Mouse (Mus musculus): ENCODE measurements around the gene Lrrc46.

Lrrc46 gene

DNA sequence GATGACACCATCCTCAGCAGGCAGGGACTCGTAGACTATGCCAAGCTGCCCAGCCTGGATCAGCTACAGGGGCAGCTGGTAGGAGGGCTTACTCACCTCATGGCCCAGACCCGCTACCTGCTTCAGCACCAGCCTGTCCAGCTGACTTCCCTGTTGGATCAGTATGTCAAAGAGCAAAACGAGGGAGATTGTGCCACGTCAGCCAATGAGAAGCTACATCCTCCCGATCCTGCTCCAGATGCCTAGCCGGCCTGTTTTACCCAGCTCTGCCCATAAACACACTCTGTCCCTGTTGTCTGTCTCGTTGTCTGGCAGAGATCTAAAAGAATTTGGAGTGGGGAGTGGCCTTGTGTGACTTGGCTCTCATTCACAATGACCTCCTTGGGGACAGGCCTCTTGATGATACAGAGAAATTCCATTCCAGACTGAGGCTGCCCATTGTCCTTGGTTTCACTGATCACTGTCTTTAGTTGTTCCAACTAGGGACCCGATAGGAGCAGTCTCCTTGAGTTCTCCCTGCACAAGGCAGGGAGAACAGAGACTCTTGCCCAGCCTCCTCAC, 7.0 kb upstream of the Lrrc46 start:
- no peak for DNase-seq

DNA sequence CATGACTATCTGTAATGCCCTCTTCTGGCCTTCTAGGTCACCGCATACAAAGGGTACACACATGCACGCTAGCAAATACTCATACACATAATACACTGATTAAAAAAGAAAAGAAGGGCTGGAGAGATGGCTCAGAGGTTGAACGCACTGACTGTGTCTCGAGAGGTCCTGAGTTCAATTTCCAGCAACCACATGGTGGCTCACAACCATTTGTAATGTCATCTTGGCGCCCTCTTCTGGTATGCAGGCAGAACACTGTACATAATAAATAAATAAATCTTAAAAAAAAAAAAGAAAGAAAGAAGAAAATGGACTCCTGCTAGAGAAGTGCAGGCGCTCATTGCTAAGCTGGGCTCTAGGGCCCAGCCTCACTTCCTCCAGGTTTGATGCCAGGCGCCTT, 4.7 kb upstream of the Lrrc46 start:
- no peak for DNase-seq

DNA sequence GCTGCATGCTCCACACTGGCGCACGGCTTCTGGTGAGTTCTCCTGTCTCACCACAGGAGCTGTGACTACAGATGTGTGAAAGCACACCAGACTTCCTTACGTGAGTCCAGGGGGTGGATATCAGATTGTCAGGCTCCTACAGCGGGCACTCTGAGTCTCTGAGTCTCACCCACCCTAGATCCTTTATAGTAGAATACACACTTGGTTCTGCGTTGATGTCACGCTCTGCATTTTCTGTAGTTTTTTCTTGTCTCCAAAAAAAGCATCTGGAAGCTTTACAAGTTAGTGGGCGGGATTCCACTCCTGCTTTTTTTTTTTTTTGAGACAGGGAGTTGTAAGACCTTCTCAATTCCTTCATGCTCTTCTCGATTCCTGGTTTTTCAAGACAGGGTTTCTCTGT, 3.7 kb upstream of the Lrrc46 start:
- DNase-seq: no peak

DNA sequence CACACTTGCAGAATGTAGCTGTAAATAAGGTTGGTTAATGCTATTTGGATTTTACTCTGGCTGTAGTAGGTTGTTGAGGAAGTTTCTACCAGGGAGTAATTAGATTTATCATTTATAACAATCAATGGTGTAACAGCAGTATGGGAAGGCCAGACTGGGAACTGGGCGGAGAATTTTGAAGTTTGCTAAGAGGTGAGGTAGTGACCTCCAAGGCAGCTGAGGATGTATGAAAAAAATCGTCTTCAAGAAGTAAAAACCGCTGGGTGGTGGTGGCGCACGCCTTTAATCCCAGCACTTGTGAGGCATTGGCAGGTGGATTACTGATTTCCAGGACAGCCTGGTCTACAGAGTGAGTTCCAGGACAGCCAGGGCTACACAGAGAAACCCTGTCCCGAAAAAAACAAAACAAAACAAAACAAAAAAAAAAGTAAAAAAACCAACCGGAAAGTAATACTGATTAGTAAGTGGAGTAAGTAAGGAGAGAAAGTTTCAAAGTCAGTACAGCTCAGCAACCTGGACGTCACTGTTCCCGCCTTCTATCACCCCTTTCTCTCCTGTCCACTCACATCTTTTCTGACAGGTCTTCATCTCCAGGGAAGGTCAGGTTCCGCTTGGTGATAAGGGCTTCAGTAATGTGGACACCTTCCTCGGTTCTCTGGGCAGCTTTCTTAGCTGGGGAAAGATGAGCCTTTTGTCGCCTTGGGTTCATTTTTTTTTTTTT, 746 bp downstream of the Lrrc46 start:
- no peak for DNase-seq

DNA sequence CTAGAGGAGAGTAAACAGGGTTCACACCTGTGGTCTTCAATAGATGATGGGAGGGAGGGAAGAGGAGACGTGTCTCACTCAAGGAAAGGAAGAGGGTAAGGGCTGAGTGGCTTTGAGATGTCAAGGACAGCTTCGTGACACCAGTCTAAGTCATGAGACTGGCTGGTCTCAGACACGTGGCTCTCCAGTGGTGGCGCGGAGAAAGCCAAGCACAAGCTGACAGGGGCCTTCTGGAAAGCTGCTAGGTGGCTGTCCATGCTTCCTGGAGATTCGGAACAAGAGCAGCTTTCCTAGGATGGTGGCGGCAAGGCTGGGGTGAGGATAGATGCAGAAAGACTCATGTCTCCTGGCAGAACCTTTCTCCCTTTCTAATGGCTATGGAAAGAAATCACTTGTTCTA, 2.3 kb downstream of the Lrrc46 start:
- DNase-seq: no peak

- no peak for DNase-seq
These were observed 5.1 kb downstream of the Lrrc46 start for GRCm38 (mm10) chr11:97036141-97036540.

GRCm38 (mm10) chr11:97033781-97034180, 7.4 kb downstream of the Lrrc46 start:
- DNase-seq: no peak

GRCm38 (mm10) chr11:97032499-97032898, 8.7 kb downstream of the Lrrc46 start:
- no peak for DNase-seq

DNA sequence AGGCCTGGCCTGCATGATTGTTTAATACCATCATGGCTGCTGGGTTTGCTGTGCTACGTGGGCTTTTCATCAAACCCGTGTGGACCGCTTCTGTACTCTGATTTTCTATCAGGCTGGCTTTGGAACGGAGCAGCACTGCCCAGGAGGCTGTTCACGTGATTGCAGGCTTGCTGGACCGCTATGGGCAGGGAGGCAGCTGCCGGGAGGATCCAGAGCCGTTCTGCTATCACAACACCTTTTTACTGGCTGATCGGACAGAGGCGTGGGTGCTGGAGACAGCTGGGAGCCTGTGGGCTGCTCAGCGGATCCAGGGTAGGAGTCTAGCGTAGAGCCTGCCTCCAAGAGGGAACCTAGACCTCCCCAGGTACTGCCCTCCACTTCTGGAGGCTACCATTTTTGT, 9.2 kb downstream of the Lrrc46 start:
- DNase-seq: no peak

DNA sequence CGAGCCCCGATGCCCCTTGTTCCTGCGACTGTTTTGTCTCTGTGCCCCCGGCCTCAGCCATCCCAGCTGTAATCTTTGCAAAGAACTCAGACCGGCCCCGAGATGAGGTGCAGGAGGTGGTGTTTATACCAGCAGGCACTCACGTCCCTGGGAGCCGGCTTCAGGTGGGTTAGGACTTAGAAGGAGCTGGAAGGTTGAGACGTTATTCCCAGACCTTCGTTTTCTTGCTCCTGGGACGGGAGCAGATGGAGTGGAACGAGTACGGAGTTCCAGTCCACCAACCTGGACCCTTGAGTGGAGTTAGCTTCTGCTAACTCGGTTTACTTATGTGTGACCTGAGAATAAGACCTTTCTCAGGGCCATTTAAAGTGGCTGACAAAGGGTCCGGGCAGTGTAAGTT, 10.8 kb downstream of the Lrrc46 start:
- DNase-seq: no peak

- peak; percentile 87 for DNase-seq
These were observed 11.4 kb downstream of the Lrrc46 start, which contains the start of gene Scrn2 for GRCm38 (mm10) chr11:97029686-97030417. Scrn2 (plus strand) TSS chr11:97029938.

- DNase-seq: peak; percentile 88
These were observed 15.4 kb downstream of the Lrrc46 start for GRCm38 (mm10) chr11:97025721-97026344.

DNA sequence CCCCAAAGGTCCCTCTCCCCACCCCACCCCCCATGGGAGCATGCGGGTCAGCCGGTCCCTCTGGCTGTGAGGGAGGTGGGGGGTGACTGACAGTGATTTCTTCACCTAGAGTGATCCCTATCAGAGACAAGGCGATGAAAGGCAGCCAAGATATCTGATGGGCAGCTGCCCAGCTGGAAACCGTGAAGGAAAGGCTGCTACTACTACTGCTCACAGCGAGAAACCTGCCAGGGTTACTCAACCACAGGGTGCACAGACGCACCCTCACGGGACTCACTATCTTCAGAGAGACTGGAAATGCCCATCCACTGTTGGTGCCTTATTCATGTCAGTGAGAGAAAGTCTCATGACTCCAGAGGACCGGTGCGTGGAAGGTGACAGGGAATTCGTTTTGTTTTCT, 16.2 kb downstream of the Lrrc46 start:
- DNase-seq: peak; percentile 35

DNA sequence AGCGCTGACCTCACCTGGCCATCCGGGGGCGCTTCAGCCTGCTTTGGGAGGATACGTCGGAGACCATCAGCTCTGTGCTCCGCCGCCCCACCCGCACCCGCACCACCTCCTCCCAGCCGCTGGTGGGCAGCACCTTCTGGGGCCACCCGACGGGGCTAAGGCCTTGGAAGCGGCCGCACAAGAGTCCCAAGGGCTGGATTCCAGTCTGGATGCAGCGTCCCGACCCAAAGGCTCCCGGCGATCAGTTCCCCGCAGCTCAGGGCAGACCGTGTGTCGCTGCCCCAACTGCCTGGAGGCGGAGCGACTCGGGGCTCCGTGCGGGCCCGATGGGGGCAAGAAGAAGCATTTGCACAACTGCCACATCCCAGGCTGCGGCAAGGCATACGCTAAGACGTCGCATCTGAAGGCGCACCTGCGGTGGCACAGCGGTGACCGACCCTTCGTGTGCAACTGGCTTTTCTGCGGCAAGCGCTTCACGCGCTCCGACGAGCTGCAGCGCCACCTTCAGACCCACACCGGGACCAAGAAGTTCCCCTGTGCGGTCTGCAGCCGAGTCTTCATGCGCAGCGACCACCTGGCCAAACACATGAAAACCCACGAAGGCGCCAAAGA, 19.2 kb downstream of the Lrrc46 start:
- DNase-seq: peak; percentile 70

- no peak for DNase-seq
These were observed 20.0 kb downstream of the Lrrc46 start for GRCm38 (mm10) chr11:97021121-97021765.

DNA sequence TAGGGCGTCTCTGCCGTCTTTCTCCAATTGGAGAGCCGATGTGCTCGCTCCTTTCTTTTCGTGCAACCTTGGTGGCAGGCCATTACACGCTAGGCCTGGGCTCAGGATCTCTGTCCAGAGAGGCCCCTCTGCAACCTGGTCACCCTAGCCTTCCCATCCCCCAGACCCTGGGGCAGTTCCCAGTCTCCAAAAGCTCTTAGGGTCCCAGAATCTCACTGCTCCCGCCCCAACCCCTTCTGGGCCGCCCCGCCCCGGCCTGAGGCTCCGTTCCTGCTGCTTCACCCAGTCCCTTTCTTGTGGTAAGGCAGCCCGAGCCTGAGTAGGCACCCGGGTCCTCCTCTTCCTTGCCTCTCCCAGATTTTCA, 21.9 kb downstream of the Lrrc46 start:
- DNase-seq: no peak

GRCm38 (mm10) chr11:97018583-97019344, 22.4 kb downstream of the Lrrc46 start:
- DNase-seq: no peak

- DNase-seq: no peak
These were observed 23.3 kb downstream of the Lrrc46 start for GRCm38 (mm10) chr11:97017696-97018582.

- no peak for DNase-seq
These were observed 28.0 kb downstream of the Lrrc46 start, which contains the start of gene Sp6 for GRCm38 (mm10) chr11:97013121-97013670. Sp6 (plus strand) TSS chr11:97013394.

GRCm38 (mm10) chr11:97009198-97009790, 31.9 kb downstream of the Lrrc46 start:
- DNase-seq: no peak

Measured in cerebellum, adult 9-10 months (tissue).